Mouse (Mus musculus) small intestine, adult 2 months (tissue): ENCODE results near the gene Olfml3. TPM values are rescaled to one million over a fixed set of nuclear protein-coding genes. Genes with fewer than 3 reads are reported as not detected.

Source experiments
- H3K27ac ChIP-seq: fragments of 200-500 bp; 2 replicates; pipeline ENCODE4 v1.5.1; 2012; ENCODE audit warnings: low read depth, low read length, control low read depth, inconsistent platforms; ENCODE audit not compliant: insufficient read depth
- H3K27me3 ChIP-seq: fragments of 200-500 bp; 2 replicates; pipeline ENCODE4 v1.6.1; 2012; ENCODE audit warnings: mild to moderate bottlenecking, moderate library complexity, low read length, inconsistent platforms; ENCODE audit not compliant: control insufficient read depth, insufficient read depth
- H3K36me3 ChIP-seq: fragments of 200-500 bp; 2 replicates; pipeline ENCODE4 v1.6.1; 2012; ENCODE audit warnings: mild to moderate bottlenecking, low read length, control low read depth, inconsistent platforms; ENCODE audit not compliant: control insufficient read depth, insufficient read depth
- H3K4me1 ChIP-seq: fragments of 200-500 bp; 2 replicates; pipeline ENCODE4 v1.6.1; 2012; ENCODE audit warnings: low read length, inconsistent platforms, mixed read lengths; ENCODE audit not compliant: control insufficient read depth, insufficient read depth, insufficient read length
- H3K4me3 ChIP-seq: fragments of 200-500 bp; 2 replicates; pipeline ENCODE4 v1.5.1; 2012; ENCODE audit warnings: low read depth, mild to moderate bottlenecking, control low read depth, inconsistent platforms, low read length, moderate library complexity
- CTCF ChIP-seq: fragments of 200-500 bp; IDR thresholded peaks from 2 replicates; pipeline ENCODE4 v1.5.1; 2012; ENCODE audit warnings: low read depth, mild to moderate bottlenecking, control low read depth, inconsistent platforms, low read length, moderate library complexity, mixed read lengths; ENCODE audit not compliant: insufficient replicate concordance, insufficient read length; ENCODE audit errors: extremely low read depth
- POLR2A ChIP-seq: fragments of 200-500 bp; IDR thresholded peaks from 2 replicates; pipeline ENCODE4 v1.6.1; 2012; ENCODE audit warnings: low read depth, mild to moderate bottlenecking, control low read depth, inconsistent platforms, low read length, moderate library complexity
- WGBS: fragments of 180-500 bp; shearing (Covaris S2); methylation state at CpG from one replicate; pipeline ENCODE4 v1.1.7; 2018; 5-methylcytosine and 5-hydroxymethylcytosine counted together
- polyA plus RNA-seq: library from polyadenylated mRNA; depleted of rRNA; stranded (reverse); fragments of >200 nt; gene quantifications from 2 replicates; pipeline ENCODE4 v1.2.3, GENCODE M21; 2012

Olfml3 gene
- polyA plus RNA-seq, 1 experiment, result 5.7 TPM

DNA sequence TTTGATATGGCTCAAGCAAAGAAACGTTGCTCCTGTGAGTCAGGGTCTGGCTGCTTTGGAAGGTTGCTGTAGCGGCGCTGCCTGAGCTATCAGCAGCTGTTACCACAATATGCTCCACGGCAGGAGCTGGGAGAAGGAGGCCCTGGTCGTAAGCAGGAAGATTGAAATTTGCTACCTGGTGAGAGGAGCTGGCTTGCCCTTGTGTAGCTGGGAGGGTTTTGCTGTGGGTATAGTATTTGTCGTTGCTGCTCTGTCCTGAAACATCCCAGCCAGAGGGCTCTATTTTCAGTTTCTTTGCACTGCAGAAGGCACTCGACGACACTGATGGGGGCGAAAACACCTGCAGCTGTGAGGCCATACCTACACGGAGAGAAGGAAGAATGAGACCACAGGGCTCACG lies 40.1 kb upstream of the Olfml3 start:
- WGBS, result 77% methylated on average over 11 of the region's 11 CpGs
- TF ChIP-seq POLR2A (no peak), CTCF (no peak)
- Histone ChIP-seq H3K4me1 (peaks cover 12% of the 10 kb centered on the region; the same call in 1 of the 2 replicates), H3K27ac (peak overlapping the region; percentile 44), H3K27me3 (no peaks in the 10 kb centered on the region), H3K36me3 (peaks cover 13% of the 10 kb centered on the region), H3K4me3 (peak overlapping the region; percentile 23; the same call in 1 of the 2 replicates)

DNA sequence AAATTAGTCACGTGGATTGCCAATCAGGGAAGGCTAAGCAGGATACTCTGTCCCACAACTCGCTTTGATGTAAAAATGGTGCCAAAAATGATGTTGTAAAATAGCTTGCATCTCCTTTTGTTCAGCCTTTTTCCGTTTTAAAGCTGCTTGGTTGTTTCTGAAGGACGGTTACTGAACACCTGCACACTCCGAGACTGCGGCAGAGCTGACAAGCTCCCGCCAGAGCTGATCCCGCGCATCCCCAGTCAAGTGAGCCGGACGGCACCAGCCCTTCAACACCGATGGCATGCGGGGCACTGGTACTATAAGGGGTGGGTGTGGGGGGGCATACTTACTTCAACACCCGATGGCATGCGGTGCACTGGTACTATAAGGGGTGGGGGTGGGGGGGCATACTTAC lies 36.2 kb upstream of the Olfml3 start:
- peak overlapping the region; percentile 43; the same call in 1 of the 2 replicates for H3K27ac ChIP-seq
- peaks cover 22% of the 10 kb centered on the region for H3K36me3 ChIP-seq
- H3K4me3 ChIP-seq, result peak overlapping the region; percentile 9; the same call in 1 of the 2 replicates
- H3K4me1 ChIP-seq, result peaks cover 4% of the 10 kb centered on the region; the same call in 1 of the 2 replicates
- WGBS, result 77% methylated on average over 15 of the region's 15 CpGs
- H3K27me3 ChIP-seq, result no peaks in the 10 kb centered on the region
- no peak for TF ChIP-seq POLR2A
- no peak for TF ChIP-seq CTCF

DNA sequence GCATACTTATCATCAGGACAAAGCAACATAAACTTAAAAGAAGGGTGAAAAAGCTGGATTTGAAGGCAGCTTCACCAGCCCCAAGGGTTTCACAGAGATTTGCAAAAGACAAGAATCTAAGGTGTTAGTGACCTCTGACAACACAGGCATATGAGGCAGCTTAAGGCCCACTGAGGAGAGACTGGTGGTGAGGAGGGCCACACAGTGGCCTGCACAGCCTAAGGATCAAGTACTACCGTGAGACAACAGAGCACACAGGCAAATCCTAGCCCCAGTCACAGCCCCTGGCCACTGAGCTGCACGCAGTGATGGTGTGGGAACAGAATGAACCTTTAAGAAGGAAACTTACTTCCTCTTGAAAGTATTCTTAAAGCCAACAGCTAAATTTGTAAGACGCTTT lies 35.7 kb upstream of the Olfml3 start:
- Histone ChIP-seq H3K4me1 (peaks cover 4% of the 10 kb centered on the region; the same call in 1 of the 2 replicates), H3K27me3 (no peaks in the 10 kb centered on the region), H3K36me3 (peaks cover 24% of the 10 kb centered on the region), H3K27ac (peak overlapping the region; percentile 86), H3K4me3 (no peak overlapping the region)
- TF ChIP-seq POLR2A (no peak), CTCF (no peak)
- 75% methylated on average over 3 of the region's 3 CpGs for WGBS

DNA sequence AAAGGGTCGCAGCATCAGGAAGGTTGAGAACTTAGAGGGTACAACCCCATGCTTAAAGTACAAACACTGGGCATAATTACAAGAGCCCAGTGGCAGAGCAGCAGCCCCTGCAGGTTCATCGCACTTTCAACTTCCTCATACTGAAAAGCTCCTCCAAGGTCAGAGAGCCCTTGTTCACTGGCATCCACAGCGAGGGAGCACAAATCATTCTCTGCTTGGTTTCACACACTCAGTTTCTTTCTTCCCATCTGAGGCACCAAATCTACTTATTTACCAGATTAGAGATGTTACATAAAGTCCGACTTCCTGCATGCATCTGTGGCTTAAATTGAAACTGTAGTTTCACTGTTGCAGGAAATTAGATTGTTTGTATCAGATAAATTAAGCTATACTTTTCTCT lies 35.0 kb upstream of the Olfml3 start:
- no peak overlapping the region for H3K4me3 ChIP-seq
- TF ChIP-seq CTCF, result no peak
- no peak for TF ChIP-seq POLR2A
- peaks cover 21% of the 10 kb centered on the region for H3K36me3 ChIP-seq
- peaks cover 4% of the 10 kb centered on the region; the same call in 1 of the 2 replicates for H3K4me1 ChIP-seq
- peak overlapping the region; percentile 44; the same call in 1 of the 2 replicates for H3K27ac ChIP-seq
- WGBS, result 53% methylated on average over 4 of the region's 4 CpGs
- H3K27me3 ChIP-seq, result no peaks in the 10 kb centered on the region

DNA sequence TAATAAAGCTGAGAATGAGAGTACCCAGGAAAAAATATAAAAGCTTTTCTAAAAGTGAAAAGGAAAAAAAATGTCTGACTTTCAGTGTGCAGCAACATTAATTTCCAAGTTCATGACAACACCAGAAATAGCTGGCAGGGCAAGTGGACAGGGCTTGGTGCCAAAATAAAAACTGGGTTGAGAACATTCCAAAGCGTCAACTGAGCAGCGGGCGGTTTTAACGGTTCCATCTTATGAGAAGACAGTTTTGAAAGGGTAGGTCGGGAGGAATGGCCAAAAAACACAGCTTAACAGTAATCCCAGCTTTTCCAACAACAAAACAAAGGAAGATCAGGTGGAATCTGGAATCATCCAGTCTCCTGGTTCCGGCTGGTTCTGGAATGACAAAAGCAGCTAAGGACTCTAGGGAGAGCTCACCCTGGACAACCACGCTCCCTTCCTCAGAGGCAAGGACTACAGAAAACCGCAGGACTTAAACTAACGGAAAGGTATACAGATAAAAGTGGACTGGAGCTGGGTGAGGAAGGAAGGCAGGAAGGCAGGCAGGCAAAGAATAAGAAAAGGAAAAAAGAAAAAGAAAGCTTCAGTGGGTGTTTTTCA lies 33.8 kb upstream of the Olfml3 start:
- peaks cover 19% of the 10 kb centered on the region for H3K36me3 ChIP-seq
- 58% methylated on average over 9 of the region's 9 CpGs for WGBS
- H3K27me3 ChIP-seq, result no peaks in the 10 kb centered on the region
- no peak for TF ChIP-seq CTCF
- no peak for TF ChIP-seq POLR2A
- peak overlapping the region; percentile 58; the same call in 1 of the 2 replicates for H3K27ac ChIP-seq
- H3K4me3 ChIP-seq, result no peak overlapping the region
- H3K4me1 ChIP-seq, result peaks cover 4% of the 10 kb centered on the region; the same call in 1 of the 2 replicates

DNA sequence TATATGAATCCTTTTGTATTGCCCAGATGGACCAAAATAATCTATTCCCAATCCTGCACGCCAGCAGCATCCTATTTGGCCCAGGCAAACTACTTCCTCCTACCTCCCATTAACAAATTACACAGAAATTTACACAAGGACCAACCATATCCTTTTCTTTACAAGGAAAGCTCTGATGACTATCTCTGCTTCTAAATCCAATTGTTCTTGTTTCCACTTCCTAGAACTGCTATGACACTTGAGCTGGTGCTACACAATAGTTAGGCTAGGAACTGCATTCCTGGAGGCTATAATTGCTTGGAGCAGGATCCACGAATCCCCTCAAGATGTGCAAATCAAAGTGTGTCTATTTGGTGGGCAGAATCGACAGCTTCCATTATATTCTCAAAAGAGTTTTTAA lies 29.0 kb upstream of the Olfml3 start:
- peaks cover 37% of the 10 kb centered on the region for H3K36me3 ChIP-seq
- H3K27ac ChIP-seq, result no peak overlapping the region
- TF ChIP-seq POLR2A, result no peak
- no peak for TF ChIP-seq CTCF
- no peak overlapping the region for H3K4me3 ChIP-seq
- 85% methylated on average over 3 of the region's 3 CpGs for WGBS
- H3K27me3 ChIP-seq, result no peaks in the 10 kb centered on the region
- H3K4me1 ChIP-seq, result no peaks in the 10 kb centered on the region

DNA sequence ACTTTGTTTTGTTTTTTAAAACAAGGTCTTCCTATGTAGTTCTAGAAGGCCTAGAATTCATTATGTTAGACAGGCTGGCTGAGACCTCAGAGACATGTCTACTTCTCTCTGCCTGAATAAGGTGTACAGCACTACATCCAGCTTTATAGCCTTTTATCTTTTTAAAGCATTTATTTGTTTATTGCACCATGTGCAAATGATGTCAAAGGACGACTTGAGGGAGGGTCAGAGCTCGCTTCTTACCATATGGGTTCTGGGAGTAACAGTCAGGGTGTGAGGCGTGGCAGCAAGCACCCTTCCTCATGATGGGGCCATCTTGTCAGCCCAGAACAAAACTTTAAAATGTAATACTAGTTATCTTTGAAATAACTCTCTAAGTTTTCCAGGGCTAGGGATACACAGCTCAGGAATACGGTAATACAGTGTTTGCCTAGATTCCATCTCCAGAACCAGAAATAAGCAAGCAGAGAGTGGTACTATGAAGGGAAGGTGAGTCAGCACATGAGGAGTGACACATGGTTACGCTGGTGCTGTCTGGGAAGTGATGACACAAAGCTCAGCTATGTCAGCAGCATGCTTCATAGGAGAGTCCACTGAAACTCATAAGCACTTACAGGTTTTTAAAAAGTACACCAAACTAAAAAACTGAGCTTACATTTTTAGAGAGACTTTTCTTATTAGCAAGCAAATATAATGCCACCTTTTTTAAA lies 21.6 kb upstream of the Olfml3 start:
- Histone ChIP-seq H3K27ac (no peak overlapping the region), H3K27me3 (no peaks in the 10 kb centered on the region), H3K4me3 (no peak overlapping the region), H3K36me3 (peaks cover 54% of the 10 kb centered on the region), H3K4me1 (peaks cover 6% of the 10 kb centered on the region; the same call in 1 of the 2 replicates)
- WGBS, result 41% methylated on average over 5 of the region's 5 CpGs
- TF ChIP-seq CTCF (no peak), POLR2A (no peak)
